Mouse (Mus musculus) ES-Bruce4 (cell line): ENCODE measurements around the gene Emc8.

Experiments
- CTCF ChIP-seq: IDR thresholded peaks from one replicate; pipeline ENCODE4 v1.8.1; 2011; ENCODE audit warnings: low read depth, low read length
- EP300 ChIP-seq: IDR thresholded peaks from 2 replicates; pipeline ENCODE4 v1.6.1; 2011; ENCODE audit warnings: low read depth, low read length; ENCODE audit not compliant: insufficient read depth
- POLR2A ChIP-seq: IDR thresholded peaks from one replicate; pipeline ENCODE4 v1.8.1; 2011; ENCODE audit warnings: low read length; ENCODE audit not compliant: insufficient read depth

- TF ChIP-seq CTCF (no peak), EP300 (no peak), POLR2A (no peak)
Observed at GRCm38 (mm10) chr8:120641245-120641644, 27.1 kb downstream of the Emc8 start.
